Mouse (Mus musculus): ENCODE data around the gene Col2a1. TPM values are rescaled to one million over a fixed set of nuclear protein-coding genes. Genes with fewer than 3 reads are reported as not detected.

The Col2a1 gene
- total RNA-seq, 2 experiments from 2014 or later = not detected

DNA sequence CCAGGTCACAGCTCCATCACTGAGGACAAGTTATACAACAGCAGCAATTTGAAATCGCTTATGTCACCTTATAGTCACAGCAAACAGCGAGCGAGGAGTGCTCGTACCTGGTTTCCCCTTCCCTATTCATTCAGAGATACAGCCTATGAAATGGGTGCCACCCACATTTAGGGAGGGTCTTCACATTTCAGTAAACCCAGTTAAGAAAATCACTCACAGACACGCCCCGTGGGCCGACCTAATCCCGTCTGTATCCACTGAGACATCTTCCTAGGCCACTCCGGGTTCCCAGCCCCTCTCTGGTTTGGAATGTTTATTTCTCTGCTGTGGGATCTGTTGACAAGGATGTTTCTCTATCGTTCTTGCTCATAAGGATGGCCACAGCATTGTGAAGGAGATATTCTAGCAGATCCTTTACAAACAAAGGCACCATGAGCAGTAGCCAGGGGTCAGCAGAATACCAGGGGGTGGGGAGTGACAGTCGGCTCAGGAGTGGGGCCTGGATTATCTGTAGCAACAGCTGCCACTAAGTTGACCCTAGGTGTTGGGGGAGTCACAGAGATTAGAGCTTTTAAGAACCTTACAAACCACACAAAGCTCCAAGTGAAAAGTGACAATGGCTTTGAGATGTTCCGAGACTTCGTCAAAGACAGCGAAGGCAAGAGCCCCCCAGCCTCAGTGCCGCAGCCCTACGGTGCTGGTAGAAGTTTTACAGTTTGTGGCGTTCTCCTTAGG lies 39.0 kb downstream of the Col2a1 start:
- ATAC-seq (replicated peaks; ENCODE audit: poor library complexity, severe bottlenecking) = no peak

DNA sequence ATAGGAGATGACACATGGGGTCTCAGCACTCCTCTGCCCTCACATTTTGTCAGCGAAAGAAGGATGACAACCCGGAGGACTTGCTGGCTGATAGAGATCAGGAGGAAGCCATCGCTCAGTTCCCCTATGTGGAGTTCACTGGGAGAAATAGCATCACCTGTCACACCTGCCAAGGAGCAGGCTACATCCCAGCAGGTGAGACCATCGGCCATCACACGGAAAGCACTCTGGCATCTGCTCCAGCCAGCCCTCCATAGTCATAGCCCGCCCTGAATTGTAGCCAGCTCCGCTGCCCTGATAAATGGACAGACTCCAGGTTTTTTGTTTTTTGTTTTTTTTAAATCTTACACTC lies 39.7 kb downstream of the Col2a1 start:
- no peak for ATAC-seq (replicated peaks; ENCODE audit: poor library complexity, severe bottlenecking)

DNA sequence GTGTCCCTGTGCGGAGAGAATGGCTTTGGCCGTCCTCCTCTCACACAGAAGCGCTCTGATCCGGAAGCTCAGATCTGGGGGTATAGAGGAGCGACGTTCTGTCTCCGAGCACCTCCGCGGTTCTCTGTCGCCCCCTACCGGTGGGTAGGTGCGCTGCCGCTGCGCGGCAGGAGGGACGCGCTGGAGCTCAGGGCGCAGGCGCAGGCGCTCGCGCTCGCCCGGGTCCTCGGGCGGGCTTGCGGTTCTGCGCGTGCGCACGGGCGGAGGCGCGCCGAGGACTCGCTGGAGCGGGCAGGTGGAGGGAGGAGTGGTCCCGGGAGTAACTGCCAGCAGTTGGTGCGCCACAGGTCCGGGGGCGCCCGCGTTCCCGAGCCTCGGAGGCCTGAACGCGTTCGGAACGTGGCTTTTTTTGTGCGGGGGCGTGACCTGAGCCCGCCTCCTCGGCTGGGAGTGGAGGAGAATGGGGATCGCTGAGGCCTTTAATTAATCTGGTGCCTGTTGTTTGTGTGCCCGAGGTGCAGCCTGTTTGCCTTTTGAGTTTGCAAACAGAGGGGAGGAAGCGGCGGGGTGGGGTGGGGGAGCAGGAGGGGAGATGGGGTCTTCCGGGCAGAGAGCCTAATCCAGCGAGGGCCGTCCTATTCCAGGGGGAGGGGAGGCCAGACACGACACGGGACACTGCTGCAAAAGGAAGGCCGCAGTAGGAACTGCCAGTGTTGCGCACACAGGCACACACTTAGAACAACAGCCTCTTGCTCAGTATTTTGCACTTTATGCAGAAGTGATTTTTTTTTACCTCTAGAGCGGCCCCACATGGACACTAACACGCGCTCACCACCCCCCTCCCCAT lies 40.3 kb downstream of the Col2a1 start, which contains the start of gene Tmem106c:
Gene Tmem106c (plus strand): TSS at position 212 of the 847 bp plus-strand sequence.
- peak; percentile 97 for ATAC-seq (replicated peaks; ENCODE audit: poor library complexity, severe bottlenecking)

DNA sequence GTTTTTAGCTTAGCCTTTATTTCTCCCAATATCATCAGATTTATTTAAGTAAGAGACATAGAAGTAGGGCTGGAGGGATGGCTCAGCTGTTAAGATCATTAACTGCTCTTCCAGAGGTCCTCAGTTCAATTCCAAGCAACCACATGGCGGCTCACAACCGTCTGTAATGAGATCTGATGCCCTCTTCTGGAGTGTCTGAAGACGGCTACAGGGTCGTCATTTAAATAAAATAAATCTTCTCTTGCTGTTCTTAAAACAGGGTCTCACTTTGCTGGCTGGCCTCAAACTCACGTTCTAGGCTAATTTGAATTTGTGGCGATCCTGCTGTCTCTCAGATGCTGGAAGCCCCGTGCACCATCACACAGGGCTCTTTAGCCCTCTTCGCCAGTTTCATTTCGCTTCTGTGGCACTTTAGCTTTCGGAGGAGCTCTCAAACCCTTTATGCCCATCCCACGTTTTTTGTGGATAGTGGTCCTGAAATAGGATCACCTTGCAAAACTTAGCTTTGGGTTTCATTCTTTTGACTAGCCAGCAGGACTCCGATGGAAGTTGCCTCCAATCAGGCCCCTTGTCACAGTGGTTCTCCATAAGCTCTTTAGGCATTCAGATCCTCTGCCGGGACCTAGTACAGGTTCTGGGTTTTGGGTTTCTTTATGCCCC lies 41.0 kb downstream of the Col2a1 start:
- peak; percentile 7; the same call in 1 of the 2 replicates for ATAC-seq (replicated peaks; ENCODE audit: poor library complexity, severe bottlenecking)

DNA sequence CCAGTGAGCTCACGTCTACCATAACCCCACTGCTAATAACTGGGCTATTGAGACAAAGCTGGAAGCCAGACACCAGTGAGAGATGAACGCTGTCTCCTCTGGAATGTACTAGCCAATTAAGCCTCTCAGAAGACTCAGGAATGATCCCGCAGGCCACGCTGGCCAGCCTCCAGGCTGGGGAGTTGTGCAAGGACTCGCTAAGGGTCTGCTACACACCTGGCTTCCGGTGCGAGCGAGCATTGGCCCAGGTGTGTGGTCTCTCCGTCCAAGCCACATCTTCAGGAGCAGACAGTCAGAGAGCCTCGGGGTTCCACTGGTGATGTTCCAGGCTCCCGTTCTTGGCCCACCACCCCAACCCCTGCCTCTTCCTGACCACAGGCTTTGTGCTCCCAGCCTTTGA lies 48.1 kb downstream of the Col2a1 start:
- ATAC-seq (replicated peaks; ENCODE audit: poor library complexity, severe bottlenecking) = no peak

DNA sequence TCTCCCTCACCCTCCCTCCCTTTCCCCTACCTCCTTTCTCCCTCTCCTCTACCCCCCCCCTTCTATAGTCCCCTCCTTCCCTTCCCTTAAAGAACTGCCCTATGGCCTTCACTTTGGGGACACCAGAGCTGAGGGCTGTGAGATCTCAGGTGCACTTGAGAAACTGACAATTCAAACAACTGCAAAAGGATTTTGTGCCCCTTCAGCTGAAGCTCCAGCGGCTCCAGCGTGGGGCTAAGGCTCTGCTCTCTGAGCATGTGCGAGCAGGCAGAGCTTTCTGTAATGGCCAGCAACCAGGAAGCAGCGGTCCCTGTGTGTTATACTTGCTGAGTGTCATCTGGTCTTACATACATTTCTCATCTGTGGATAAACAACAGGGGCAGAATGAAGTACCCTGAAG lies 48.8 kb downstream of the Col2a1 start:
- no peak for ATAC-seq (replicated peaks; ENCODE audit: poor library complexity, severe bottlenecking)

DNA sequence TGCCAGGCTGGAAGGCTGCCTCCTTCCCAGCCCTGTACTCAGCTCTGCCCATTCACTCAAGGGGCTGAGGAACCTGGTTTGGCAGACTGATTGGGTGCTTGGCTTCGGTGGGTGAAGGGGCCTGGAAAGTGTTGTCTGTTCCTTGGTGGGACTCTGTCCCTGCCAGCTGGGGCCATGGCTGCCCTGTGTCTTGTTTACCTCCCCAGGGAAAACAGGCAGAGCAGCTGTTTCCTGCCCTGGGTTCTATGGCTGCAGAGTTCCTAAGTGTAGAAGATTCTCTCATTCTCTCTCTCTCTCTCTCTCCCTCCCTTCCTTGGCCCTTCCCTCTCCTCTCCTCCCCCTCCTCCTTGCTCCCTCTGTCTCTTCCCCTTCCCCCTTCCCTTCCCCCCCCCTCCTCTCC lies 49.2 kb downstream of the Col2a1 start:
- no peak for ATAC-seq (replicated peaks; ENCODE audit: poor library complexity, severe bottlenecking)

DNA sequence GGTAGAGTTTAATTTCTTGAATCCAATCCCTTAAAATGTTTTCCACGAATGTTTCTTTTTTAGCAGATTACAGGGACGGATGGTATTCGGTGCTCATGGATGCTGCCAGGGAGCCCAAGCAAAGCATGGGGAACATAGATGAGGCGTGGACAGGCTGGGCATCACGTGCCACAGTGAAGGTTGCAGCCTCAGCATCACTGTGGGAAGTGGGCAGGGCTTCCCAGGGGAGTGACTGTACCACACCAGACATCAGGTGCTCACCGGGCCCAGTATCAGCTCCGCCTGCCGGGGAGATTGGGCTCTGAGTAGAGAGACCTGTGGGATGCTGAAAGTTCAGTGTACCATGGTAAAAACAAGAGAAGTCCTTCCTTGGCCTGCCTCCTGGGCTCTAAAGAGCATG lies 49.8 kb downstream of the Col2a1 start:
- ATAC-seq (replicated peaks; ENCODE audit: poor library complexity, severe bottlenecking) = no peak

DNA sequence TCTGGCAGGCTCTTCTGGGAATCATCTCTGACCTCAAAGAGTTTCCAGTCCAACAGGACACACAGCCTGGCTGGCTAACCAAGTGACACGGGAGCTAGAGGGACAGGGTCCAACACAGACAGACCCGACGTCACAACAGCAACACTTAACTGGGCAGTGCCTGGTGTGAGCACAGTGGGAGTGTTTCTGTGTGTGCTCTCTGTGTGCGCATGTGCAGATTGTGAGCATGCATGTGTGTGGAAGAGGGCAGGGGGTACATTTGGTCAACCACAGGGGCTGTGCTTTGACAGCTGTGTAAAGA lies 51.7 kb downstream of the Col2a1 start:
- ATAC-seq (replicated peaks; ENCODE audit: poor library complexity, severe bottlenecking) = 0 out of 2 replicates have a peak, but pooled peaks have one; percentile 1

DNA sequence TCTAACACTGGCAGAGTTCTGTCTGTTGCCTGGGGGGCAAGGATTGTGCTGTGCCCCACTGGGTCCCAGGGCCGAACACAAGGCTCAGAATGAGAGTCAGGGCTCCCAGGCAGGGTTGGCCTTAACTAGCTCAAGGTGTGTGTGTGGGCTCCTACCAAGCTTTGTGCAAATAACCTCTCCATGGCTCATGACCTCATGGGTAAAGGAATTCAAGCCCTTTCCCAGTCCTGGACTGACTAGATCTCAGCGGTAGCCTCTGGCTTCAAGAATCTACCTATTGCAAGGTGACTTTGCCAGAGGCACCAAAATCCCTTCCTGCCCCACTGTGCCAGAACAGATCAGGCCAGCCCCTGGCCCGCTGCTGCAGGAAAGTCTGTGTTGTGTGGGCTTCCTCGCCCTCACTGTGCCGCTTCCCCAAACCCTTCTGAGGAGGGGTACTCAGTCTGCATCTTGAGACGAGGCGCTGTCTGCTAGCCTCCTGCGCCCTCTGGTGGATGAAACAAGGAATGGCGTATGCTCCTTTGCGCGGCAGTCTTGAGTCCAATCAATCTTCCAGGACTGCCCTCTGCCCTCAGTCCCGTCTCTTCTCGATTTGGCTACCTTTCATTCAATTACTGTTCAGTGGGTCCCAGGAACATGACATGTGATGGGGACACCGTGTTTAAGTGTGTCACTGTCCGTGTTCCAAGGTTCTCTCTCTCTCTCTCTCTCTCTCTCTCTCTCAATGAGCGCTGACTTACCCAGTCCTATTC lies 52.2 kb downstream of the Col2a1 start:
- ATAC-seq (replicated peaks; ENCODE audit: poor library complexity, severe bottlenecking) = peak; percentile 69

DNA sequence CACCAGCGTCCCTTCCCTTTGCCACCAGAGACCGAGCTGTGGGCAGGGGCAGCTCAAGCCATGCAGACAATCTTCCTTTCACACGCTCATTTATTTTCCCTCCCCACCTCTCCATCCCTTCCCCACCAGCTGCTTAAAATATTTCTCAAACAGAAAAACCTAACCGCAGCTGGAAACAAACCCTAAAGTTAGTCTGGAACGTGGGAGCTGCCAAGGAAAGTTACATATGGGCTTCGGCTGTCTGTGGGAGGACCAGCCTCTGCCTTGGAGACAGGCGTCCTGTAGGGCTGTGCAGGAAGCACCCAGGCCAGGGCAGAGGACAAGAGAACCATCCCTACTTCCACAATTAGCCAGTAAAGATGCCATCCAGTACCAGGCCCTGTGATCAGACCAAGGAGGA lies 54.3 kb downstream of the Col2a1 start:
- no peak for ATAC-seq (replicated peaks; ENCODE audit: poor library complexity, severe bottlenecking)

DNA sequence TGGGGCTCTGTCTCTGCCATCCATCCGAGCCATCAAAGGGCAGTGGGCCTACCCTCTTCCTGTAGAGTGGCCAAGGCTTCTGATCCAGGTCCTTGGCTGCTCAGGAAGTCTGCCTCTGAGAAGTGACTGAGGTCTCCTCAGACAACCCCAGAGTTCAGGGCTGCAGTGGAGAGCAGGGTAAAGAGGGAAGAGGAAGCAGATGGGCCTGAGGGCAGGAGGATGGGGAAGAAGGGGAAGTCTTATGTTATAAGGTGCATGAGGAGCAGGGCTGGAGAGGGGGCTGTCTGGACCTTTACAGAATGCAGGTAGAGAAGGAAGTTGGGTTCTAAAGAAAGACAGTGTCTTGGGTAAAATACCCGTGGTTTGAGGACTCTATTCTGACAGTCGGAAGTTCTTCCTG lies 54.8 kb downstream of the Col2a1 start:
- ATAC-seq (replicated peaks; ENCODE audit: poor library complexity, severe bottlenecking) = peak; percentile 75

DNA sequence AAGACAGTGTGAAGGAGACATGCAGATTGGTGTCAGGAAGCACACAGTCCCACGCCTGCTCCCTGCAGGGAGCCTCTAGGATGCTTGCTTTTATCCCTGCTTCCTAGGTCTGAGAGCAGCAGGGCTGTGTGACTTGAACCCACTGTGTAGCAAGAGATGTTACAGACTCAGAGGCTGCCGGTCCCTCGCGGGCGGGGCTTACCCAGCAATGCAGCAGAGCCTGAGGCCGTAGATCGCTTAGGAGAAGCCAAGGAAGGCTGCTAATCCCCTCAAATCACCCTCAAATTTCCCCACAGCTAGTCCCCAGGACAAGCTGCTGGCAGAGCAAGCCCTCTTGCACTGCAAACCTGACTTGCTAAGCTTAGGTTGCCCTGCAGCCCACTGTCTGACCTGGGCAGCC lies 55.8 kb downstream of the Col2a1 start:
- no peak for ATAC-seq (replicated peaks; ENCODE audit: poor library complexity, severe bottlenecking)

DNA sequence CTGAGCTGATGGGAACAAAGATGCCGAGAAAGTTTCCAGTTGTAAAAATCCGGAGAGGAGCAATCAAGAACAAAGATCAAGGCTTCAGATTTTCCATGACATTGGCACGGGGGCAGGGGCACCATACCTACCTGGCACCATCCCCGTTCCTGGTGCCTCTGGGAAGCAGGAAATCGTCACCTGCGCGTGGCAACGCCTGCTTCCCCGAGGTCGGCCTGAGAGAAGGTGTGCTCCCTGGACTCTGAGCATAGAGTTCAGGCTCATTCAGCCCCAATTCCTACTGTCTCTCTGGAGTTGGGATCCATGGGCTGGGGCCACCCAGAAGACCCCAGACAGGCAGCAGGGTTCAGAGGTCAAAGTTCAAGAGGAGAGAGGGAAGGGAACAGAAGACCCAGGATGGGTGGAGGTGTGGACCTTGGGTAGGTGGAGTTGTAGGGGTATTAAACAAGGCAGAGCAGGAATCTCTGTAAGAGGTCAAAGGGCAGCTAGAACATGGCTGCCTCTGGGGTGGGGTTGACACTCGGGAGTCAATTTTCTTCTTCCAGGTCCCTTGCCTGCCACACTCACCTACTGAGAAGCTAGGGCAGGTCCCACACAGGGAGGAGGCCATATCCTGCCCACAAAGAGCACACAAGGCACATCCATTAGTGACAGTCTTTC lies 58.7 kb downstream of the Col2a1 start:
- ATAC-seq (replicated peaks; ENCODE audit: poor library complexity, severe bottlenecking) = no peak

DNA sequence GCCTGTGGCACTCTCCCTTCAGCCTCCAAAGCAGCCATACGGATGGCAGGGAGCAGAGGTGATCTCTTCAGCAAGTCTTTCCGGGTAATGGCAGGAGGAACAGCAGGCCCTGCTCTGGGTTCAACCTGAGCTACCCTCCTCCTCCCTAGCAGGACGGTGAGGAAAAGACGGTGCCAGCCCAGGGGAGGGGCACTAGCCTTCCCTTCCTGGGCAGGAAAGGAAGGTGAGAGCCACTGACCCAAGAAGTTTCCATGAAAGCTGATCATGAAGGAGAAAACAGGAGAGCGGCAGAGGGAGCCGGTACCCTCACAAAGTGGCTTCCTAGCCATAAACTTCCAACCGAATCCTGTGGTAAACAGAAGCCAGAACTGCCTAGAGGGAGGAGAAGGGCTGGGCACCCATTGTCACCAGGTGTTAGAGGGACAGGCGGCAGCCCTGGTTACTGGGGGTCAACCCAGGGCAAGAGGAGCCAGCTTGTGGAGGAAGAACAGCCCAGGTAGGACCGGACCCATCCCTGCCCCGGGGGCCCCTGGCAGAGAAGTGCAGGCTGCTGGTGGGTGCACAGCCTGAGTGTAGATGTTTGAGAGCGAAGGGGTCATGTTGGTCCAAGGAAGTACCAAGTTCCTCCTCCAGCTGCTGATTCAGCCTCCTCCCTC lies 59.4 kb downstream of the Col2a1 start:
- ATAC-seq (replicated peaks; ENCODE audit: poor library complexity, severe bottlenecking) = no peak

DNA sequence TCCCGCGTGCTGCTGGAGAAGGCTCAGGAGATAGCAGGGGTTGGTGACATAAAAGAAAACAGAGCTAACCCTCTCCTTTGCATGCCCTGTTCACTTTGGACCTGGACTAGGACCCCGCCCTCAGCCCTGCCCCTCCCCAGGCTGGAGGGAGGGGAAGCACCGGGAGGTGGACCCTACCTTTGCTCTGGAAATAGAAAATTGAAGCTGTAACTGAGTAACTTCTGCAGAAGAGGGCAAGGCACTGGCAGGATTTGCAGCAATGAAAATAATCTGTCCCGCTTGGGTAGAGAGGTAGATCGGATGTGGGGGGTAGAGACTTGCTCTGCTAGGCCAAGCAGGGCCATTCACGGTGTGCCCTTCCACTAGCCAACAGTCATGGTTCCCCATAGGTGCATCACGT lies 61.1 kb downstream of the Col2a1 start:
- ATAC-seq (replicated peaks; ENCODE audit: poor library complexity, severe bottlenecking) = no peak

DNA sequence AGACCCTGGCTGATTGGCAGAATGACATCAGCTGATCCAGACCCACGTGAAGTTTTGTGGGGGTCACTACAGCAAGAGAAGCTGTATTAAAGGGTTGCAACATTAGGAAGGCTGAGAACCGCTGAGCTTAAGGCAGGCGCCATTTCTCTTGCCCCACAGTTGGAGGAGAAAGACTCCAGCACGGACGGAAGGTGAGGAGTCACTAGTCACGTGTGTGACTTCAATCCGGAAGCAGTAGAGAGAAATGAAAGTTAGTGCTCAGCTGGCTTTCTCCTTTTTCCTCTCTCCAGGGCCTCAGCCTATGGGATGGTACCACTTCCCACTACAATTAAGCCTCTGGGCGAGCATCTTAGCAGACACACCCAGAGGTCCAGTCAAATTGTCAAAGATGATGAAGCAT lies 62.0 kb downstream of the Col2a1 start:
- peak; percentile 61 for ATAC-seq (replicated peaks; ENCODE audit: poor library complexity, severe bottlenecking)

DNA sequence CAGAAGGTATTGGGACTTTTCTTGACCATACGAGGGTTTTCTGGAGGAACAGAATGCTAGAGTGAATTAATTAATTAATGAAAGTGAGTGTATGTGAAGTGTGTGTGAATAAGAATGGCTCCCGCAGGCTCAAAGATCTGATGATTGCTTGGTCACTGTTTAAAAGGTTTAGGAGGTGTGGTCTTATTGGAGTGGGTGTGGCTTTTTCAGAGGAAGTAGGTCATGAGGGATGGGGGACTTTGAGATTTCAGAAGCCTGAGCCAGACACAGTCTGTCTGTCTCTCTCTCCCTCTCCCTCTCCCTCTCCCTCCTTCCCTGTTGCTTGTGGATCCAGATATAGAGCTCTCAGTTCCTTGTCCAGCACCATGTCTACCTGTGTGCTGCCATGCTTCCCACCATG lies 63.2 kb downstream of the Col2a1 start:
- peak; percentile 40; the same call in 1 of the 2 replicates for ATAC-seq (replicated peaks; ENCODE audit: poor library complexity, severe bottlenecking)

DNA sequence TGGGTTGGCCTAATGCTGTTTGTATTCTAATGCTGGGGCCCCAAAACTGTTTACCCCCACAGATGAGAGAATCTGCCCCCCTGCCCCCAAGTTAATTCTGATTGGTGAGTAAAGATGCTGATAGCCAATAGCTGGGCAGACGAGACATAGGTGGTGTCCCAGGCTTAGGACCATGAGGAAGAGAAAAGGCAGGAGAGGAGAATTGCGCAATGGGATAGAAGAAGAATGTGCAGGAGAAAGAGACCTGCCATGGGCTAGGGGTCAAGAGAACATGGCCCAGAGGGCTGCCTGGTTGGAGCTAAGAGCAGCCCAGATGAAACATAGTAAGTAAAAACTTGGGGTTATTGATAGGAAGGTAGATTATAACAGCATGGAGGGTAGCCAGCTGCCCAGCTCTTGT lies 64.4 kb downstream of the Col2a1 start:
- no peak for ATAC-seq (replicated peaks; ENCODE audit: poor library complexity, severe bottlenecking)

DNA sequence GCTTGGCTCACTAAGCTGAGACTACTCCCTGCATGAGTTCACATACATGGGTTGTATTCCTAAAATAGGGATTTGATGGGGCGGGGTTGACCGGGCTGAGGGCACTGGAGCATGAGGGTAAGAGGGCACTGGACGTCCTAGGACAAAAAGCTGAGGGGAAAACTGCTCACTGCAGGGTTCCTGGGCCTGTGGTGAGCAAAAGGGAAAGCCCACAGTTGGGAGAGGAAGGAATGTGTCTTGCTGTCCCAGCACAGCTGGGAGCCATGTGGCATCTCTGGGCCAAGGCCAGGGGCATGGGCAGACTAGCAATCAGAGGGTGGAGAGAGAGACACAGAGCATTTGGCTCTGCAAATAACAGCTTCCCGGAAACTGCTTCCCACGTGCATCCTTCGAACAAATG lies 65.9 kb downstream of the Col2a1 start:
- ATAC-seq (replicated peaks; ENCODE audit: poor library complexity, severe bottlenecking) = no peak
